Mouse (Mus musculus): ENCODE data around the gene Cblc.

DNA sequence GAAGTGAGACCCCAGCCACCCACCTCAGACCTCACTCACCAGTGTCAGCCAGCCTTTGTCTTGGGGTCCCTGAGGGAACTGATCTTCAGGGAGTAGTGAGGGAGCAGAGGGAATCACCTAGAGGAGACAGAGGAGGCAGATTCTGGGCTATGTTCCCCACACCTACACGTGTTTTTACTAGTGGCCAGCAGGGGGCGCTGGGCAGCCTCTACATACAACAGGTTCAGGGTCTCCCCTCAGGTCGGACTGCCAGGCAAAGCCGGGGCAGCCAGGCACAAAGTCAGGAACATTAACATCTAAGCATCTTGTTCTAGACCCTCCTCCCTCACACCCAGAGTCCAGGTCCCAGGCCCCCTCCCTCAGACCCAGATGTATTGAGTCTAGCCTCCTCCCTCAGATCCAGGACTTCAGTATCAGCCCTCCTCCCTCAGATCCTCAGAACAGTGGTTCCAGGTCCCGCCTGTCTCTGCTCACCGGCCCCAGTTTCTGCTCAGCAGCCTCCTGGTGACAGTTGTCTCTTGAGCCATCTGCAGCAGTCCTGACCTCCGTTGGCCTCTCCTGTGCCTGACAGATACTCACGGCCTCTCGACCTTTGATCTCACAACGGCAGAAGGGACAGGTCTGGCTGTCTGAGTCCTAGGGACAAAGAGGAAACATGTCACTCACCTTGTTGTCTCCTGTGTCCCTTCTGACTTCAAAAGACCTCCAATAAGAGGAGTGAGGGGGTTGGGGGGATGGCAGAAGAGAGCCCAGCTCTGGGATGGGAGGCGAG is 11.7 kb downstream of the Cblc start:
- peak; percentile 55 for TF ChIP-seq CTCF (IDR thresholded peaks at IDR 0.05; ENCODE audit: low read depth, low read length)
- TF ChIP-seq POLR2A (IDR thresholded peaks at IDR 0.05; ENCODE audit: borderline replicate concordance, low read depth, low read length): no peak

Data from bone marrow macrophage, adult 2 months (primary cell).